Mouse (Mus musculus): ENCODE data around the gene Rasal2.

Rasal2 gene

DNA sequence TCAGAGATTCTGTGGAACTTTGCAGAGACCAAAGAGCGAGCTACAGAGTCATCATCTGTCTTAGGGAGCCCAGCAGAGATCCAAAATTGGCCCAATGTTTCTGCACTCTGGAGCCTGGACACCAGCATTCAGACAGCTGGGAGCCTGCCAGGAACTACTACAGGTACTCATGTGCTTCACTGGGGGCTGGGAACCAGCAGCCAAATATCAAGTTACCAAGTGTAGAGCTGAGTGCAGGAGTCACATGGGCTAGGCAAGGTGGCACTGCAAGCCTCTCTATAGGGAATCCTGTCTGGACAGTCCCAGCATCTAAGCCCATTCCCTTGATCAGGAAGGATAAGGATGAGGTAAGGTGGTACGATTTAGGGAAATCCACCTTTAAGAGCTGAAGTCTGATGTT, 284.2 kb downstream of the Rasal2 start:
- Histone ChIP-seq H3K36me3 (ENCODE audit: control insufficient read depth, insufficient read depth, low read length, poor library complexity, severe bottlenecking) (no peaks in the 10 kb centered on the region), H3K27me3 (ENCODE audit: control insufficient read depth, insufficient read depth, low read length, poor library complexity, severe bottlenecking) (no peaks in the 10 kb centered on the region)
- no peak for DNase-seq (ENCODE audit: low read depth, low spot score)

GRCm38 (mm10) chr1:157123836-157124235, 288.6 kb downstream of the Rasal2 start:
- H3K36me3 ChIP-seq (ENCODE audit: control insufficient read depth, insufficient read depth, low read length, poor library complexity, severe bottlenecking): no peaks in the 10 kb centered on the region
- no peaks in the 10 kb centered on the region for H3K27me3 ChIP-seq (ENCODE audit: control insufficient read depth, insufficient read depth, low read length, poor library complexity, severe bottlenecking)
- DNase-seq (ENCODE audit: low read depth, low spot score): no peak

GRCm38 (mm10) chr1:157119168-157119567, 293.2 kb downstream of the Rasal2 start:
- Histone ChIP-seq H3K36me3 (ENCODE audit: control insufficient read depth, insufficient read depth, low read length, poor library complexity, severe bottlenecking) (no peaks in the 10 kb centered on the region), H3K27me3 (ENCODE audit: control insufficient read depth, insufficient read depth, low read length, poor library complexity, severe bottlenecking) (no peaks in the 10 kb centered on the region)
- DNase-seq (ENCODE audit: low read depth, low spot score): no peak

GRCm38 (mm10) chr1:157117440-157117839, 295.0 kb downstream of the Rasal2 start:
- DNase-seq (ENCODE audit: low read depth, low spot score): no peak
- Histone ChIP-seq H3K36me3 (ENCODE audit: control insufficient read depth, insufficient read depth, low read length, poor library complexity, severe bottlenecking) (no peaks in the 10 kb centered on the region), H3K27me3 (ENCODE audit: control insufficient read depth, insufficient read depth, low read length, poor library complexity, severe bottlenecking) (no peaks in the 10 kb centered on the region)

- no peak for DNase-seq (ENCODE audit: low read depth, low spot score)
- Histone ChIP-seq H3K27me3 (ENCODE audit: control insufficient read depth, insufficient read depth, low read length, poor library complexity, severe bottlenecking) (no peaks in the 10 kb centered on the region), H3K36me3 (ENCODE audit: control insufficient read depth, insufficient read depth, low read length, poor library complexity, severe bottlenecking) (no peaks in the 10 kb centered on the region)
Observed at GRCm38 (mm10) chr1:157114492-157114891, 297.9 kb downstream of the Rasal2 start.

DNA sequence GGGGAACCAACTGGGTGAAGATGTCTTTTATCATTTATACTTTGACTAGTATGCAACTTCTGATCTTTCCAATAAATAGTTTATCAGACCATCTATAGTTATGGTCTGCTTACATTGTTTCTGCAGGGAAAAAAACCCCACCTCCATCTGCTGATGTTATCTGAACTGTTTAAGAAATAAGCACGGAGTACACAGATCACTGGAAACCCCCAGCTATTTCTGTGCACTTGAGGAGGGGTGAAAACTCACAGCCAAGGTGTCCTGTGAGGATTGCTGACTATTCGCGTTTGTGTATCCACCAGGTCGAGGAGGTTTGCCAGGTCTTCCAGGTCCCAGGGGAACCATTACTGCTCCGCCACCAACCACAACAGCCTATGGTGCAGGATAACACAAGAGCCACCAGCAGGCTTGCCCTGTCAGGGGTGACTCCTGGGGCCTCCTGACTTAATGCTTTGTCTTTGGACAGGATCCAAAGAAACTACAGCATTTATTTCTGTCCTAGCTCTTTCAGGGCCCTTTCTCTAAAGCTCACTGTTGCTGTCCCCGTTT, 302.0 kb downstream of the Rasal2 start:
- H3K27me3 ChIP-seq (ENCODE audit: control insufficient read depth, insufficient read depth, low read length, poor library complexity, severe bottlenecking): no peaks in the 10 kb centered on the region
- no peak for DNase-seq (ENCODE audit: low read depth, low spot score)
- no peaks in the 10 kb centered on the region for H3K36me3 ChIP-seq (ENCODE audit: control insufficient read depth, insufficient read depth, low read length, poor library complexity, severe bottlenecking)

DNA sequence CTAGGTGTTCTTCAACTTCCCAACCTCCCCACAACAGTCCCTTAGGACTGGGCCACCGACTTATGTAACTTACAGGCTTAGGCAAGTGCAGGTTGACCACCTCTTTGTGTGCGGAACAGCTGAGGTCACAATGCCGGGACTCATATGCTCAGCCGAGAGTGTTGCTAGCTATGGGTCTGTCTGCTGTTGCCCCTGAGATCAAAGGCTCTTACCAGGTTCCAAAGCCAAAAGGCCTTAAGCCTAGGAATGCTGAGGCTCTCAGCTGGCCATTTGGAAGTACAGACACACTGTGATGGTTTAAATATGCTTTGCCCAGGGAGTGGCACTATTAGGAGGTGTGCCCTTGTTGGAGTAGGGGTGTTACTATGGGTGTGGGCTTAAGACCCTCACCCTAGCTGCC, 303.8 kb downstream of the Rasal2 start, which contains the start of gene Tex35:
Tex35 (minus strand) TSS at position 101 of the 400 bp plus-strand sequence.
- DNase-seq (ENCODE audit: low read depth, low spot score): no peak

GRCm38 (mm10) chr1:157101122-157101865, 311.1 kb downstream of the Rasal2 start:
- no peaks in the 10 kb centered on the region for H3K36me3 ChIP-seq (ENCODE audit: control insufficient read depth, insufficient read depth, low read length, poor library complexity, severe bottlenecking)
- peak; percentile 48 for DNase-seq (ENCODE audit: low read depth, low spot score)
- H3K27me3 ChIP-seq (ENCODE audit: control insufficient read depth, insufficient read depth, low read length, poor library complexity, severe bottlenecking): no peaks in the 10 kb centered on the region

More for the DNA sequence above, 303.8 kb downstream of the Rasal2 start, which contains the start of gene Tex35:
- Histone ChIP-seq H3K36me3 (ENCODE audit: control insufficient read depth, insufficient read depth, low read length, poor library complexity, severe bottlenecking) (no peaks in the 10 kb centered on the region), H3K27me3 (ENCODE audit: control insufficient read depth, insufficient read depth, low read length, poor library complexity, severe bottlenecking) (no peaks in the 10 kb centered on the region)

DNA sequence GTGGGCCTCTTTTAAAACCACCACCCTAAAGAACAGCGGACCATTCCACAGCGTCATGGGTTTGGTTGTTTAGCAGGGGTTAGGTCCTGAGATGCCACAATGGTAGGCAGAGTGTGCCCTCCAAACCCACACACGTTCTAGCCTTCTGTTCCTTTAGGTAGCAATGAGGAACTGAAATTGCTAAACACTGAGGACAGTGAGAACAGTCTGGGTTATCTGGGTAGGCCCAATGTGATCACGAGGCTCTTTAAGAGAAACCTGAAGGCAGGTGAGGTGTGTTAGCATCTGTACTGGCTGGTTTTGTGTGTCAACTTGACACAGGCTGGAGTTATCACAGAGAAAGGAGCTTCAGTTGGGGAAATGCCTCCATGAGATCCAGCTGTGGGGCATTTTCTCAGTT, 316.9 kb downstream of the Rasal2 start:
- DNase-seq (ENCODE audit: low read depth, low spot score): peak; percentile 50
- H3K27me3 ChIP-seq (ENCODE audit: control insufficient read depth, insufficient read depth, low read length, poor library complexity, severe bottlenecking): no peaks in the 10 kb centered on the region
- H3K36me3 ChIP-seq (ENCODE audit: control insufficient read depth, insufficient read depth, low read length, poor library complexity, severe bottlenecking): no peaks in the 10 kb centered on the region

- DNase-seq (ENCODE audit: low read depth, low spot score): no peak
- no peaks in the 10 kb centered on the region for H3K36me3 ChIP-seq (ENCODE audit: control insufficient read depth, insufficient read depth, low read length, poor library complexity, severe bottlenecking)
- H3K27me3 ChIP-seq (ENCODE audit: control insufficient read depth, insufficient read depth, low read length, poor library complexity, severe bottlenecking): no peaks in the 10 kb centered on the region
Observed at GRCm38 (mm10) chr1:157092622-157093021, 319.8 kb downstream of the Rasal2 start.

DNA sequence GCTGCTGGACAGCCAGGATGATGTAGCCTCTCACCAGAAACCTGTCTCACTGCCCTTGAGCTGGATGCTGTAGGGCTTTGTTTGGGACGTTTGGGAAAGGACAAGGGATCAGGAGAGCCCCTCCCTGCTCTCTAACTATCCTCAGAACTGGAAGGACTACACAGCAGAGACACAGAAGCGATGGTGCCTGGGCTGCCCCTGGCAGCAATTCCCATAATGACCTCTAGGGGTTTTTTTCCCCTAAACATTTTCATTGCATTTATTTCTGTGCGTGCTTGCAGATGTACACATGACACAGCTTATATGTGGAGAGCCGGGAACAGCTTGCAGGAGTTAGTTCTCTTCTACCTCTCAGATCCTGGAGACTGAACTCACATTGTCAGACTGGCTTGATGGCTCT, 320.3 kb downstream of the Rasal2 start:
- Histone ChIP-seq H3K27me3 (ENCODE audit: control insufficient read depth, insufficient read depth, low read length, poor library complexity, severe bottlenecking) (no peaks in the 10 kb centered on the region), H3K36me3 (ENCODE audit: control insufficient read depth, insufficient read depth, low read length, poor library complexity, severe bottlenecking) (no peaks in the 10 kb centered on the region)
- DNase-seq (ENCODE audit: low read depth, low spot score): peak; percentile 33

DNA sequence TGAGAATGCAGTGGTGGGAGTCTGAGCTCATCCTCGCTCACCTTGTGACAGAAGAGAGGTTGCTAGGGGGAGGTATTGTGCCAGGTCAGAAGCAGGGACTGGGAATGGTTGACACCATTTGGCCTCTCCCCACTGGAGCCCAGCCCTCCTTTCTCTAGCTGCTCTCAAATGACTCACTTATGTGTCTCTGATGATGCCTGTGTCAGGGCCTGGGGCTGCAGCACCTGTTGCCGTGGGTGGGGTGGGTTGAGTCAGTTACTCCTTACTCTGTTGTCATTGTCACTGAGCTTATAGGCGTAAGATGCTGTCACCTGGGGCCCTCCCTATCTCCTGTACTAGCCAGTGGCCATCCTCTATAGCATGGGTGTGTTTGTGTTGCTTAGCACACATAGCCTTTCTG, 321.6 kb downstream of the Rasal2 start:
- no peak for DNase-seq (ENCODE audit: low read depth, low spot score)
- H3K36me3 ChIP-seq (ENCODE audit: control insufficient read depth, insufficient read depth, low read length, poor library complexity, severe bottlenecking): no peaks in the 10 kb centered on the region
- H3K27me3 ChIP-seq (ENCODE audit: control insufficient read depth, insufficient read depth, low read length, poor library complexity, severe bottlenecking): no peaks in the 10 kb centered on the region

- H3K36me3 ChIP-seq (ENCODE audit: control insufficient read depth, insufficient read depth, low read length, poor library complexity, severe bottlenecking): no peaks in the 10 kb centered on the region
- DNase-seq (ENCODE audit: low read depth, low spot score): peak; percentile 76
- H3K27me3 ChIP-seq (ENCODE audit: control insufficient read depth, insufficient read depth, low read length, poor library complexity, severe bottlenecking): no peaks in the 10 kb centered on the region
Observed at GRCm38 (mm10) chr1:157086097-157086994, 326.0 kb downstream of the Rasal2 start.
